Mouse (Mus musculus) macrophage (primary cell): ENCODE data around the gene Gm49336. TPM values are rescaled to one million over a fixed set of nuclear protein-coding genes. Genes with fewer than 3 reads are reported as not detected.

ENCODE experiments used
- H3K27ac ChIP-seq: fragments of 350-480 bp; formaldehyde crosslinking; 2 replicates; pipeline ENCODE4 v1.9.0; 2021
- H3K36me3 ChIP-seq: fragments of 350-480 bp; formaldehyde crosslinking; 2 replicates; pipeline ENCODE4 v1.9.0; 2021; ENCODE audit errors: inconsistent target
- H3K4me3 ChIP-seq: fragments of 350-480 bp; formaldehyde crosslinking; 2 replicates; pipeline ENCODE4 v1.9.0; 2021; ENCODE audit errors: inconsistent target
- H3K79me2 ChIP-seq: fragments of 350-480 bp; formaldehyde crosslinking; 2 replicates; pipeline ENCODE4 v1.9.0; 2021; ENCODE audit errors: inconsistent target
- WGBS: methylation state at CpG from one replicate; pipeline ENCODE4 v1.1.7; 2026; ENCODE audit warnings: inconsistent platforms; ENCODE audit not compliant: missing documents; 5-methylcytosine and 5-hydroxymethylcytosine counted together
- polyA plus RNA-seq: library from polyadenylated mRNA; stranded (reverse); fragments of 250-400 nt; gene quantifications from 3 replicates; pipeline ENCODE4 v1.2.4, GENCODE M21; 2018; ENCODE audit warnings: inconsistent platforms
- total RNA-seq, 78 experiments: library from RNA; depleted of rRNA; stranded (reverse); fragments of 250-400 nt; gene quantifications; 1 replicate in 9 of 78; 2 replicates in 24 of 78; 3 replicates in 43 of 78; 4 replicates in 2 of 78; pipeline ENCODE4 v1.2.4; 2018; ENCODE audit warnings: inconsistent platforms in 56 of 78

Gene Gm49336
- 100 to 1,000 TPM in 8 of 26 experiments, 10 to 100 TPM in 18; 64.7 to 137 (median 92.7) TPM for total RNA-seq (2018; cell fraction: chromatin; rRNA removed)
- 10 to 100 TPM; 21.3 to 40.5 (median 27.6) TPM for total RNA-seq (2018; cell fraction: cytosol; rRNA removed)
- total RNA-seq (2018; cell fraction: nucleus; rRNA removed), result 100 to 1,000 TPM in 5 of 26 experiments, 10 to 100 TPM in 21; 42.6 to 143 (median 67.4) TPM
- polyA plus RNA-seq, result 21.1 to 37.0 TPM (median 24.0 TPM) in 3 replicates

GRCm38 (mm10) chr14:60251281-60252003 is at the start of gene Gm49336, which contains the start of gene Nupl1:
TSS of gene Gm49336 (minus strand) at chr14:60251507.
TSS of gene Nupl1 (minus strand) at chr14:60251431.
- under 1% methylated on average over 55 of the region's 62 CpGs for WGBS
- Histone ChIP-seq H3K36me3 (no peaks in the 10 kb centered on the region), H3K79me2 (peaks cover 47% of the 10 kb centered on the region), H3K27ac (peak within 1 kb of the TSS; percentile 91), H3K4me3 (peak within 1 kb of the TSS; percentile 78)

GRCm38 (mm10) chr14:60301024-60301423 is 49.7 kb upstream of the Gm49336 start:
- WGBS, result 90% methylated on average over 5 of the region's 6 CpGs
- H3K27ac ChIP-seq, result no peak overlapping the region
- H3K4me3 ChIP-seq, result no peak overlapping the region
- no peaks in the 10 kb centered on the region for H3K79me2 ChIP-seq
- H3K36me3 ChIP-seq, result peaks cover 43% of the 10 kb centered on the region

GRCm38 (mm10) chr14:60300224-60300991 is 49.1 kb upstream of the Gm49336 start:
- no peak overlapping the region for H3K27ac ChIP-seq
- peaks cover 49% of the 10 kb centered on the region for H3K36me3 ChIP-seq
- WGBS, result 93% methylated on average over 13 of the region's 14 CpGs
- H3K4me3 ChIP-seq, result no peak overlapping the region
- H3K79me2 ChIP-seq, result no peaks in the 10 kb centered on the region

GRCm38 (mm10) chr14:60295531-60295930 is 44.2 kb upstream of the Gm49336 start:
- 86% methylated on average over 1 of the region's 1 CpGs for WGBS
- H3K4me3 ChIP-seq, result no peak overlapping the region
- H3K36me3 ChIP-seq, result peaks cover 60% of the 10 kb centered on the region
- peaks cover 15% of the 10 kb centered on the region; the same call in 1 of the 2 replicates for H3K79me2 ChIP-seq
- no peak overlapping the region for H3K27ac ChIP-seq

- peak overlapping the region; percentile 58 for H3K27ac ChIP-seq
These were observed 39.1 kb upstream of the Gm49336 start for GRCm38 (mm10) chr14:60290363-60290762.

GRCm38 (mm10) chr14:60286194-60286863 is 35.0 kb upstream of the Gm49336 start:
- 95% methylated on average over 7 of the region's 7 CpGs for WGBS
- Histone ChIP-seq H3K36me3 (peaks cover 19% of the 10 kb centered on the region; the same call in 1 of the 2 replicates), H3K79me2 (peaks cover 79% of the 10 kb centered on the region), H3K27ac (no peak overlapping the region), H3K4me3 (no peak overlapping the region)

More at GRCm38 (mm10) chr14:60290363-60290762, 39.1 kb upstream of the Gm49336 start:
- H3K36me3 ChIP-seq, result peaks cover 46% of the 10 kb centered on the region
- H3K79me2 ChIP-seq, result peaks cover 49% of the 10 kb centered on the region; the same call in 1 of the 2 replicates
- WGBS, result 12% methylated on average over 4 of the region's 4 CpGs
- H3K4me3 ChIP-seq, result no peak overlapping the region

- 95% methylated on average over 7 of the region's 7 CpGs for WGBS
- no peak overlapping the region for H3K27ac ChIP-seq
- peaks cover 35% of the 10 kb centered on the region for H3K36me3 ChIP-seq
- no peak overlapping the region for H3K4me3 ChIP-seq
- peaks cover 100% of the 10 kb centered on the region for H3K79me2 ChIP-seq
These were observed 24.3 kb upstream of the Gm49336 start for GRCm38 (mm10) chr14:60275301-60276276.

- no peak overlapping the region for H3K4me3 ChIP-seq
- peak overlapping the region; percentile 39 for H3K27ac ChIP-seq
- H3K36me3 ChIP-seq, result peaks cover 15% of the 10 kb centered on the region
- WGBS, result 45% methylated on average over 6 of the region's 6 CpGs
- H3K79me2 ChIP-seq, result peaks cover 99% of the 10 kb centered on the region
These were observed 22.0 kb upstream of the Gm49336 start for GRCm38 (mm10) chr14:60273346-60273745.

- no peak overlapping the region; the same call in 1 of the 2 replicates for H3K4me3 ChIP-seq
- H3K79me2 ChIP-seq, result peaks cover 90% of the 10 kb centered on the region
- 7% methylated on average over 6 of the region's 6 CpGs for WGBS
- H3K36me3 ChIP-seq, result no peaks in the 10 kb centered on the region
- peak overlapping the region; percentile 58 for H3K27ac ChIP-seq
These were observed 18.0 kb upstream of the Gm49336 start for GRCm38 (mm10) chr14:60269333-60269732.

GRCm38 (mm10) chr14:60264990-60265876 is 13.9 kb upstream of the Gm49336 start, which contains the start of gene Mtmr6:
TSS of gene Mtmr6 (plus strand) at chr14:60265228.
- Histone ChIP-seq H3K79me2 (peaks cover 49% of the 10 kb centered on the region), H3K27ac (peak within 1 kb of the TSS; percentile 58)
- 0% methylated on average over 51 of the region's 51 CpGs for WGBS

GRCm38 (mm10) chr14:60262316-60262715 is 11.0 kb upstream of the Gm49336 start:
- H3K27ac ChIP-seq, result no peak overlapping the region
- 85% methylated on average over 7 of the region's 7 CpGs for WGBS
- H3K36me3 ChIP-seq, result no peaks in the 10 kb centered on the region
- peaks cover 21% of the 10 kb centered on the region for H3K79me2 ChIP-seq
- no peak overlapping the region for H3K4me3 ChIP-seq

More at GRCm38 (mm10) chr14:60264990-60265876, 13.9 kb upstream of the Gm49336 start, which contains the start of gene Mtmr6:
- no peaks in the 10 kb centered on the region for H3K36me3 ChIP-seq
- H3K4me3 ChIP-seq, result peak within 1 kb of the TSS; percentile 77

GRCm38 (mm10) chr14:60257851-60258250 is 6.5 kb upstream of the Gm49336 start:
- Histone ChIP-seq H3K4me3 (no peak overlapping the region), H3K36me3 (no peaks in the 10 kb centered on the region), H3K79me2 (no peaks in the 10 kb centered on the region), H3K27ac (no peak overlapping the region)
- 78% methylated on average over 1 of the region's 1 CpGs for WGBS
